Mouse (Mus musculus) liver, adult 2 months (tissue): ENCODE data around the gene Ppib.

Experiments
- CTCF ChIP-seq: fragments of 200-500 bp; IDR thresholded peaks from 2 replicates; pipeline ENCODE4 v1.5.1; 2011; ENCODE audit warnings: low read depth, low read length, control low read depth
- POLR2A ChIP-seq: fragments of 200-500 bp; IDR thresholded peaks from 2 replicates; pipeline ENCODE4 v1.6.1; 2011; ENCODE audit warnings: low read length, control low read depth; ENCODE audit not compliant: insufficient read depth; ENCODE audit errors: extremely low read depth

- TF ChIP-seq CTCF: no peak
- TF ChIP-seq POLR2A: no peak
Measured at GRCm38 (mm10) chr9:66060986-66061385, 964 bp downstream of the Ppib start.
